Mouse (Mus musculus): ENCODE measurements at regions not wholly inside any gene's neighbourhood (a gene's known extent, or its start where the extent isn't known, plus 50 kb on each side); places are given as distances from the start of the nearest gene placed in this dataset.
A peak's percentile ranks its signal among the peaks of the same experiment; 100 is the strongest.

- no peak for DNase-seq (ENCODE audit: low spot score in 2 of 2)
- intact Hi-C loops (cut with DNase I): no loop called here
Observed at GRCm38 (mm10) chr6:101902276-101902675, 524.6 kb upstream of the Pdzrn3 start.

DNA sequence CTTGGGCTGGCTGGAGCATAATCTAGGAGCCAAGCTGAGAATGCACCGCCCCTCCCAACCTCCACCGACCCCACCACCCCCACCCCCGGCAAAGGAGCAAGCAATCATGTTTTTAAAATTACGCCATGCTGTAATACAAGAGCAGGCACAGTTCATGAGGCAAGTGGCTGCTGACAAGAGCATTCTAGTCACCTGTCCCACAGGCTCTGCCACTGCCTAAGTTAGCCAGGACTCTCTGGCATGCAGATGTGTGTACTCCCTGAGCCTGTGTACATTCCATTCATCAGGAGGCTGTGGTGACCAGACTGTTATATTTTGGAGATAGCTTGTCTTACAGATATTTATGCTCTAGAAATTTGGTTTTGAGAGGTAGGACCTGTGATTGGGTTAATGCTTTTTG, 520.8 kb upstream of the Pdzrn3 start:
- intact Hi-C loops (cut with DNase I): no loop called here
- DNase-seq (ENCODE audit: low spot score in 2 of 2): no peak

DNA sequence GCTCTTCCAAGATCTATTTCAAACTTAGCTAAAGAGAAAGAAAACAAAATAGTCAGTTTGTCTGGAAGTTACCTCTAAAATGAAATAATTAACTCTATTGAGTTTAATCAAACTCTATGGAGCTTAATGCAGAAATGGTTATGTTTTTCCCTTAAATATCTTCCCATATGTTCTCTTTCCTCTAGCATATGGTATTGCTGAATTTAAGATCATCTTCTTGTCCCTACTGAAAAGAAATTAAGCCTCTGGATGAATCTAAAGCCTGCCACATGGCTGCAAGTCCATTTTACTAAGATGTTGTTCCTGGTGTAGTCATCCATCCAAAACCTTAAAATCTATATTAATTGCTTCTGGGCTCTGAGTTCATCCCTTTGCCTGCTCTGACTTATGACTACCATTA, 513.0 kb upstream of the Pdzrn3 start:
- intact Hi-C loops (cut with DNase I): loop anchor here (5.0 kb wide), 1 partner anchor 107 kb away; no protein-coding TSS in a partner anchor
- DNase-seq (ENCODE audit: low spot score in 2 of 2): peak; percentile 8 to 49

- DNase-seq (ENCODE audit: low spot score in 2 of 2): no peak
- intact Hi-C loops (cut with DNase I): no loop called here
Observed at GRCm38 (mm10) chr6:101882938-101883337, 505.2 kb upstream of the Pdzrn3 start.

- no peak for DNase-seq (ENCODE audit: low spot score in 2 of 2)
- intact Hi-C loops (cut with DNase I): no loop called here
Observed at GRCm38 (mm10) chr6:101874894-101875293, 497.2 kb upstream of the Pdzrn3 start.

DNA sequence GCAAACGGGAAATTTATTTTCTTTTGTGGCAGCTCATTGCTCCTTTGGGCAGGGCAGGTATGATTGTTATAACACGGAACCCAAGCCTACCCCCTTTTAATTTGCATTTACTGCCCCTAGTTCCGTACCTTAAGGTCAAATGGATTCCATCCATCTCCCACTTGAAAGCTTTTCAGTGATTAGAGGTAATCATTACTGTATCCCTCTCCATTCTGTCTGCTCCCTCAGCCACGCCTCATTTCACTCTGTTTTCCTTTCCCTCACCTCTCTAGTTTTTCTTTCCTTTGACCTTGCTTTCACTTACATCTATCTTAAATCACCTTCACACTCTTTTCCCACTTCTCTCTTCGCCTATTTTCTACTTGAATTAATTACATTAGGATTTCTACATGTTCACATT, 481.2 kb upstream of the Pdzrn3 start:
- no peak for DNase-seq (ENCODE audit: low spot score in 2 of 2)
- intact Hi-C loops (cut with DNase I): no loop called here

DNA sequence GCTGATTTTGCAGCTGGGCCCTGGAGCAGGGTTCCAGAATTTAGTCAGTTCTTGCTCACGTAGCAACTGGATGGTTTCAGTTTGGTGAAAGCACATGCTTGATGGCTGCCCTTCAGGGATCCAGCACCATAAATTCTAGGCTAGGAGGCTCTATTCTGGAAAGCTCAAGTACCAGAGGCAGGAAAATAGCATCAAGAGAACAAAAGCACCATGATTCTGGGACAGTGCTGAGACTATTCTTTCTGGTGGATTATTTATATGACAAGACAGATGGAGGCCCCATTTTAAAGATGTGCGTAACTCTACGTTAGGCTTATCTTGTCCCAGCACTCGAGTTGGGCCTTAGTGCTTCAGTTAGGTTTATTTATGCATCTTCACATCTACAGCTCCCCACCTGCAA, 463.0 kb upstream of the Pdzrn3 start:
- intact Hi-C loops (cut with DNase I): no loop called here
- peak in 1 of 2 experiments; percentile 57 for DNase-seq (ENCODE audit: low spot score in 2 of 2)

DNA sequence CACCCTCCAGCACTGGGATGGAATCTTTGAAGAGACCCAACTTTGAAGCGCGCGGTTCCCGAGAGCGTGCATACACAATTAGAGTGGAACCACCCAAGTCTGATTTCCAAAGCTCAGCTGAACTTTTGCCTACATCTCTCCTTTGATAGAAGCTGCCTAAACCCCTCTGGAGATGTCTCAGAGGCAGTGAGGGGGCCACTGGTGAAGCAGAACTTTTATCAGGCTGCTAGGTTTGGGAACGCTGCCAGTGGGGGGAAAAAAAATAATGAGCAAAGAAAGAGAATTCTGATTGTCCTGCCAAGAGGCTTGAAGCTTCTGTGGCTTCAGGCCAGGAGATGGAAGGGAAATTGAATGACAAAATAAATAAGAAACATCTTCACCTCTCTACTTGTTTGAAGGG, 459.9 kb upstream of the Pdzrn3 start:
- intact Hi-C loops (cut with DNase I): no loop called here
- DNase-seq (ENCODE audit: low spot score in 2 of 2): no peak

DNA sequence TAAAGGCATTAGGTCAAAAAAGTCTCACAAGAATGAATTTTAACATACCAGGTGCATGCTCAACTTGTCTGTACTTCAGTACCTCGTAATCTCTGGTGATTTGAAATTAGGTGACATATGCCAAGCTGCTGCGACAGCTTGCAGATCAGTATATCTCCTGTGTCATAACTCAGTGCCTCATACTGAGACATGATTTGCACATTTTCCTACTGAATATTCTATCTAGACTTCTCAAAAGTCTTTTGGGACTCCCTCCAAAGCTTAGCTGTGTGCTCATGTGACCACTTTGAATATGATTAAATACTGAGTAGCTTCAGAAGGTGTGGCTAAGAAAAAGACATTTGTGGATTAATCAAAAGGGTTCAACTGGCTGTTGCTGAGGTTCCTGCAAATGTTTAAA, 416.3 kb upstream of the Pdzrn3 start:
- no peak for DNase-seq (ENCODE audit: low spot score in 2 of 2)
- intact Hi-C loops (cut with DNase I): no loop called here

DNA sequence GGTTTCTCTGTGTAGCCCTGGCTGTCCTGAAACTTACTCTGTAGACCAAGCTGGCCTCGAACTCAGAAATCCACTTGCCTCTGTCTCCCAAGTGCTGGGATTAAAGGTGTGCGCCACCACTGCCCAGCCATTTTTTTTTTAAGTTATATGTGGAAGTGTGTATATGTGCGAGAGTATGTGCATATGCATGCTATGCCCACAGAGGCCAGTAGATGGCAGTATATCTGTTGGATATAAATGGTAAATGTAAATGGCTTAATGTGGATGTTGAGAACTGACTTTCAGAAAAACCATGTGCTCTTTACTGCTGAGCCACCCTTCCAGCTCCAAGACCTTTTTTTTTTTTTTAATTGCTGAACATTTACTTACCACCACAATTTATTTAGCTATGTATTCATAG, 400.2 kb upstream of the Pdzrn3 start:
- intact Hi-C loops (cut with DNase I): no loop called here
- DNase-seq (ENCODE audit: low spot score in 2 of 2): no peak

GRCm38 (mm10) chr6:101773151-101773550, 395.5 kb upstream of the Pdzrn3 start:
- DNase-seq (ENCODE audit: low spot score in 2 of 2): no peak

DNA sequence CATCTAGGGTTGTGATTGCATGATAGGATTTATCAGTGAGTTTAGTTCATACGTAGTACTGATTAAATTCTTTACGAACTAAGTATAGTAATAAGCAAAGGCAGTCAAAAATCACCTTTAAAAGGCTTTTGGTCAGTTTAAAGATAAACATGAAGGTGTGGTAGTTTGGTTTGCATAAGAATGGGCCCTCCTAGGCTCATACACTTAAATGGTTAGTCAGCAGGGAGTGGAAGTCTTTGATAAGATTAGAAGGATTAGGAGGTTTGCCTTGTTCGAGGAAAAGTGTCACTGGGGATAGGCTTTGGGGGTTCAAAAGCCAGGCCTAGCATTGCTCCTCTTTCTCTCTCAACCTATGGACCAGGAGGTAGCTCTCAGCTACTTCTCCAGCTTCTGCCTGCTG, 357.4 kb upstream of the Pdzrn3 start:
- intact Hi-C loops (cut with DNase I): no loop called here
- DNase-seq (ENCODE audit: low spot score in 2 of 2): no peak

More at GRCm38 (mm10) chr6:101773151-101773550, 395.5 kb upstream of the Pdzrn3 start:
- intact Hi-C loops (cut with DNase I): no loop called here

DNA sequence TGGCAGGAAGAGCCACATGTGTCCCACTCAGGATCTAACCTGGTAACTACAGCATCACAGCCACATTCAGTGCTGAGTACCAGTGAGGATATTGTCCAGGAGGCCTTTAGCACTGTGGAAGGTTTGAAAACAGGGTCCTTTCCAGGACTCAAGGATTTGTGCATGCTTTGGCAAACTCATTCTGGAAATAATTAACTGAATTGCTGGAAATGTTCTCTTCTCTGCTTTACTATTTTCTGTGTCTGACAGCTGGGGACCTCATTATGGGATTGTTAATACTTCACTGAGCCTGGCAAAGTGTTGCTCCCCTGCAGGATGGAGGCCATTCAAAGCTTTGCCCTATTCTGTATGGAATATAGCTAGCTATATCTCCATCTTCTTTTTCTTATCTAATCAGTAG, 342.8 kb upstream of the Pdzrn3 start:
- intact Hi-C loops (cut with DNase I): no loop called here
- DNase-seq (ENCODE audit: low spot score in 2 of 2): no peak

DNA sequence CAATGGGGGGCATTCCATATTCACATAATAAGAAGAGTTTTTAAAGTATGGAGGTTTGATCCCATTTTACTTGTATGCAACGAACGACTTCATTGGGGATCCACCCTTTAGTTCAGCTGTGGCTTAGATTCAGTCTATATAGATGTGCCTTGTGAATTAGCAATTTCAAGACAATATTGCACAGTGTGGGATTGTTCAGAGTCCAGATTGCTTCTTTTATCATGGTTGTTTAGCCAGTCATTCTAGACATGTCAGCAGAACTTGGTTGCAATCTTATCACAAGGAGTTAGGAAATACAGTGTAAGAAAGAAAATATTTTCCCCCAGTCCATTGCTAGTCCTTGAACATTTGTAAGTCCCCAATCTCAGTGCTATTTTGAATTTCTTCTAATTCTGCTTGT, 312.0 kb upstream of the Pdzrn3 start:
- no peak for DNase-seq (ENCODE audit: low spot score in 2 of 2)
- intact Hi-C loops (cut with DNase I): no loop called here

GRCm38 (mm10) chr6:101686578-101686977, 308.9 kb upstream of the Pdzrn3 start:
- intact Hi-C loops (cut with DNase I): no loop called here
- DNase-seq (ENCODE audit: low spot score in 2 of 2): no peak

DNA sequence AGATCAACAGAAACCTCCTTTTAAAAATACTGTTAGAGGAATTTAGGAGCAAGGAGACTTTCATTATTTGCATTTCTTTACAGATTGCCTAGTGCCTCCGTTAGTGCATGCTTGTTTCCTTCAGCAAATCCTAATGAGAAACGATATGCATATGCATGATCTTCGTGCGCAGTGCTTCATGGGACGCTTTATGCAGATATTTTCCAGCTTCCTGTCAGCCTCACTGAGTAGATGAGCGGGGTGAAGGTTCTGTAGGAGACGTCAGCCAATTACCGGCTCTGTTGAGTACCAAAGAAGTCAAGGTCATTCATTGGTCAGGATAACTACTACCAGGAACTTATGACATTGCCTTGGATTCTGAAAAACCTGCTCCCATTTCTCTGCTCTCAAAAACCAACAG, 308.0 kb upstream of the Pdzrn3 start:
- intact Hi-C loops (cut with DNase I): no loop called here
- peak in 1 of 2 experiments; percentile 9 for DNase-seq (ENCODE audit: low spot score in 2 of 2)

DNA sequence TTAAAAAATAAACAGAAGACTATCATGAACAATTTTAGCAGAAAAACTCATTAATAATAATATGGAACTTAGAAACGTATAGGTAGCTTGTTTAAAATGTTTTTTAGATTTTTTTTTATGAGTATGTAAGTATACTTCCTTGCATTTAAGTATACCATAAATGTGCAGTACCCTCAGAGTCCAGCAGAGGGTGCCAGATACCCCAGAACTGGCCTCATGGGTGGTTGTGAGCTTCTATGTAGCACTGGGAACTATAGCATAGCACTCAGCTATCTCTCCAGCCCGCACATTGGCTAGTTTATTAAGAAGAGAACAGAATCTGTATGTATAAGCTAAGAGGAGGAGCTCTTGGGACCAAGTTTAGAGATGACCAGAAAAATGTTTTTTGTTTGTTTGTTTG, 306.7 kb upstream of the Pdzrn3 start:
- intact Hi-C loops (cut with DNase I): no loop called here
- no peak for DNase-seq (ENCODE audit: low spot score in 2 of 2)

DNA sequence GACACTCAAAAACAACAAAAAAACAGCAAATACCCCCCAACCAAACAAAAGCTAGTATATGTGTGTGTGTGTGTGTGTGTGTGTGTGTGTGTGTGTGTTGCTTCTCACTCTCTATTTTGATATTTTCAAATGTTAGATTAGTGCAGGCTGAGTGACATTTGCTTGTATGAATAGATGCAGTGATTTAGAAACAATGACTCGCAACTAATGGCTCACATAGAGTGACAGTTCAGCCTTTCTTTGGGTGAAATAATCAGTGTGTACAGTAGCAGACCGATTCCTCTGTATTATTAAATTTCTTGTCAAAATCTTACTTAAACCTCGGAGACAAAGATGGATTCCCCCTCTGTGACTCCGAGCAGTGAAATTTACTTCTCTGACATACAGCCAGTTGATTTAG, 297.1 kb upstream of the Pdzrn3 start:
- DNase-seq (ENCODE audit: low spot score in 2 of 2): no peak
- intact Hi-C loops (cut with DNase I): no loop called here

DNA sequence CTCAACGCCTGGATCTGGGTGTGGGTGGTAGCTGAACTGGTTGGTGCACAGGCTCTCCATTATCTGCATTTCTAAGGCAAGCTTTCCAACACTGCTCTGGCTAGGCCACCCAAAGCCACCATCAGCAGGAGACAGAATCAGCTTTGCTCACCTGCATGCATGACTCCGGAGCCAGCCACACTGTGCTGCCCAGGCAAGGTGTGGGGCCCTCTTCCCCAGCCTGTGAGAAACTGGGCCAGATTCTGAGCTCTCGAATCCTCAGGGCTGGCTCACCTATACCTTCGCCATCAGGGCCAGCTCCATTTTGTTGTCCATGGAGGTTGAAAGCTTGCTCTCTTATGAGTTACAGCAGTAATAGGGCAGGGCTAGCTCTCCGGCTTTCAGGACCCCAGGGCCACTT, 293.1 kb upstream of the Pdzrn3 start:
- intact Hi-C loops (cut with DNase I): no loop called here
- no peak for DNase-seq (ENCODE audit: low spot score in 2 of 2)

DNA sequence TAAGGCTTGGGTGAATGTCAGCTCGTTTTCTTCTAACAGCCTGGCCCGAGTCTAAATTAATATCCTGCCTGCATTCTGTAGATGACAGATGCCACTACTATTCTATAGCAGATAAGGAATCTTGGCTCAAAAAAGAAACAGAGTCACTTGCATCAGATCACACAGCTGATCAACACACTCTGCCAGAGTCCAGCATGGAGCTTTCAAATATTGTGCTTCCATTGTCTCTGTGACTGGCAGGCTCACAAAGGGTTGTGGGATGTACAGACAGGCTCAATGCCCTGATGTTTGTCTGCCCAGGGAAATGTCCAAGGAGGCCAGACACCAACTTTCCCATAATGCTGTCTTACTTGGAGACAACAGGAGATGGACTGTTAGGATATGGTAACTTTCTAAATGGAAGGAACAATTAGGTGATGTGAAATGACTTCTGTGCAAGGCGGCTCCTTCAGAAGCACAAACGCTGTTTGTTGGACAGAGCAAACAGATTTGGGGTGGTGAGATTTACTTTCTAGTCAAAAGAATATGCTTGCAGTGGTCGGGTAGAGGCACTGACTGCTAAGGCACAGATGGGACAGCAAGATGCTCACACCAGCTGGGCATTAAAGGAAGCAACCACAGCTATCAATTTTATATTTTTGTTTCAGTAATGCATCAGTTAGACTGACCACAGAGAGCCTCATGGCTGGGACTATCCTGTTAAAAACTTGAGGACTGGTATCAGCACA, 291.6 kb upstream of the Pdzrn3 start:
- DNase-seq (ENCODE audit: low spot score in 2 of 2): no peak
- intact Hi-C loops (cut with DNase I): no loop called here

DNA sequence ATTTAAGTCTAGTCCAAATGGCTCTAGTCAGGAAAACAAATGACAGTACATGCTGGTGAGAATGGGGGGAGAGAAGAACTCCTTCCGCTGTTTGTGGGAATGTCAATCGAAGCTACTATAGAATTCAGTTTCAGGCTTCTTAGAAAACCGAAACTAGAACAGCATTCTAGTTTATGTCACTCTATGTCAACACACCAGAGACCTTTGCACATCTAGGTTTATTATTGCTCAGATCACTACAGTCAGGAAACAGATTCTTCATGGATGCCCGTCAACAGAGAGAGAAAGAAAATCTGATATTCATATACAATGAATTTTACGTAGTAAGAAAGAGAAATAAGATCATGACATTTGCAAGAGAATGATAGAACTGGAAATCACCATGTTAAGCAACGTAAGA, 276.7 kb upstream of the Pdzrn3 start:
- no peak for DNase-seq (ENCODE audit: low spot score in 2 of 2)
- intact Hi-C loops (cut with DNase I): loop anchor here (10.0 kb wide), 2 partner anchors 940 to 1540 kb away; no protein-coding TSS in a partner anchor

- DNase-seq (ENCODE audit: low spot score in 2 of 2): peak; percentile 68 to 83
- intact Hi-C loops (cut with DNase I): loop anchor here (10.0 kb wide), 2 partner anchors 944 to 1544 kb away; no protein-coding TSS in a partner anchor
Observed at GRCm38 (mm10) chr6:101650348-101650747, 272.7 kb upstream of the Pdzrn3 start.
